Mouse (Mus musculus) hindbrain, embryonic 15.5 days (tissue): Measurements from ENCODE around the gene Ncoa7. TPM values are rescaled to one million over a fixed set of nuclear protein-coding genes. Genes with fewer than 3 reads are reported as not detected.
"Not testable (repeated sequence)": the region's sequence is repeated elsewhere in the genome, so short reads cannot be mapped to it uniquely, and the experiment has no call there.

Experiments
- ATAC-seq: fragments of 200-750 bp; cut with Nextera tagmentation; 2 replicates; pipeline ENCODE4 v1.8.0; 2017; ENCODE audit warnings: low read depth, moderate number of reproducible peaks, moderate TSS enrichment; ENCODE audit not compliant: low FRiP score
- H3K27ac ChIP-seq: fragments of 300-500 bp; sonication (generic); replicated peaks from 2 replicates; pipeline ENCODE4 v1.5.1; 2015; ENCODE audit warnings: mild to moderate bottlenecking, inconsistent platforms
- H3K27me3 ChIP-seq: fragments of 300-500 bp; sonication (generic); 2 replicates; pipeline ENCODE4 v1.6.1; 2015; ENCODE audit warnings: control low read depth, inconsistent platforms
- H3K36me3 ChIP-seq: fragments of 300-500 bp; sonication (generic); 2 replicates; pipeline ENCODE4 v1.6.1; 2015; ENCODE audit warnings: control low read depth, inconsistent platforms
- H3K4me1 ChIP-seq: fragments of 300-500 bp; sonication (generic); replicated peaks from 2 replicates; pipeline ENCODE4 v1.6.1; 2015; ENCODE audit warnings: control low read depth, inconsistent platforms
- H3K4me2 ChIP-seq: fragments of 300-500 bp; sonication (generic); 2 replicates; pipeline ENCODE4 v1.6.1; 2015; ENCODE audit warnings: moderate library complexity, mild to moderate bottlenecking, inconsistent platforms
- H3K4me3 ChIP-seq: fragments of 300-500 bp; sonication (generic); 2 replicates; pipeline ENCODE4 v1.5.1; 2015; ENCODE audit warnings: mild to moderate bottlenecking, inconsistent platforms
- H3K9ac ChIP-seq: fragments of 300-500 bp; sonication (generic); 2 replicates; pipeline ENCODE4 v1.6.1; 2015; ENCODE audit warnings: inconsistent platforms
- H3K9me3 ChIP-seq: fragments of 300-500 bp; sonication (generic); 2 replicates; pipeline ENCODE4 v1.6.1; 2016; ENCODE audit warnings: control low read depth, inconsistent platforms
- WGBS: fragments of 180-500 bp; shearing (Covaris S2); methylation state at CpG from one replicate; pipeline ENCODE4 v1.1.7; 2015; 5-methylcytosine and 5-hydroxymethylcytosine counted together
- polyA plus RNA-seq: library from polyadenylated mRNA; unstranded; fragments of >200 nt; fragmentation: Nextera tagmentation; extraction: Ambion mirVana; gene quantifications from 2 replicates; pipeline ENCODE4 v1.2.1, GENCODE M21; 2015

Ncoa7 gene
- polyA plus RNA-seq, 1 experiment from 2014 or later = 18.9 TPM

DNA sequence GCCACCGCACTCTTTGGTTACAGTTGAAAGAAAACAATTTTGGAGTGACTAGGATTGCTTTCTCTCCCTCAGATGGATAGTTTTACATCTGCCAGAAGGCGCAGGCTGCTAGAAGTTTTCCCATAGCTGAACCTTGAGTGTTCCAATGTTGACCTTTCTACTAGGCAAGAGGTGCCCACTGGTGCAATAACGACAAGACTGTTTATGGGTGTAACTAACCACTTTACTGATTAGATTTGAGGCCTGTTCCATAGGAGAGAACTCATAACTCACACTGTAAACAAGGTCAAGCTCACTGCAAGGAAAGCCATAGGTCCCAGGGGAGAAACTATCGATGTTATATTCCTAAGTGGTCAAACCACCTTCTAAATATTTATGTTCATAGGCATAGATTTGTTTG lies 119.7 kb downstream of the Ncoa7 start:
- no peaks in the 10 kb centered on the region for H3K4me1 ChIP-seq
- H3K4me3 ChIP-seq = no peak overlapping the region
- no peak overlapping the region for H3K9ac ChIP-seq
- H3K9me3 ChIP-seq = no peaks in the 10 kb centered on the region
- no peak overlapping the region for H3K27ac ChIP-seq
- ATAC-seq = no peak
- H3K36me3 ChIP-seq = peaks cover 6% of the 10 kb centered on the region; the same call in 1 of the 2 replicates
- H3K4me2 ChIP-seq = no peak overlapping the region
- no peaks in the 10 kb centered on the region for H3K27me3 ChIP-seq
- 93% methylated on average over 4 of the region's 4 CpGs for WGBS

- Histone ChIP-seq H3K36me3 (peaks cover 6% of the 10 kb centered on the region; the same call in 1 of the 2 replicates), H3K27me3 (no peaks in the 10 kb centered on the region), H3K4me1 (no peaks in the 10 kb centered on the region), H3K9ac (no peak overlapping the region), H3K4me2 (no peak overlapping the region), H3K27ac (no peak overlapping the region), H3K4me3 (no peak overlapping the region), H3K9me3 (no peaks in the 10 kb centered on the region)
- no peak for ATAC-seq
- WGBS = 98% methylated on average over 2 of the region's 2 CpGs
Measured at GRCm38 (mm10) chr10:30679756-30680155, 123.4 kb downstream of the Ncoa7 start.

DNA sequence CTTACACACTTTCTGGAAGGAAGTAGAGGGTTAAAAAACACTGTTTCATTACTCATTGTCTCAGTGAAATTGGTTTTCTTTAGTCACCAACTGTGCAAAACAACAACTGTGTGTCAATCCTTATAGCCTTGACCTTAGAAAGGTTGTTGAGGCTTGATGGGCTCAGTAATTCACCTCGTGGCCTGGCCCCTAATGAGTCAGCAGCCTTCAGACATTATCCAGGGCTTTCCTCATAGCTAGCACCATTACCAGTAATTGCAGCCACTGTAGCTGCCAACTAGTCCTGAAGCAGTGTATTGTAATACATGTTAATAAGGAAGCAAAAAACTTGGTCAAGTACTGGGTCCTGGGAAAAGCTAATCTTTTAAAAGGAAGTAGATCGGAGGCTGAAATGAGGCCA lies 125.1 kb downstream of the Ncoa7 start:
- Histone ChIP-seq H3K9ac (no peak overlapping the region), H3K36me3 (peaks cover 6% of the 10 kb centered on the region; the same call in 1 of the 2 replicates), H3K4me3 (no peak overlapping the region), H3K27me3 (no peaks in the 10 kb centered on the region), H3K9me3 (no peaks in the 10 kb centered on the region), H3K27ac (no peak overlapping the region), H3K4me1 (no peaks in the 10 kb centered on the region), H3K4me2 (no peak overlapping the region)
- no peak for ATAC-seq
- 66% methylated on average over 2 of the region's 2 CpGs for WGBS

GRCm38 (mm10) chr10:30674825-30675224 lies 128.3 kb downstream of the Ncoa7 start:
- 97% methylated on average over 3 of the region's 3 CpGs for WGBS
- H3K4me3 ChIP-seq = no peak overlapping the region

GRCm38 (mm10) chr10:30666580-30666979 lies 136.5 kb downstream of the Ncoa7 start:
- Histone ChIP-seq H3K4me1 (no peaks in the 10 kb centered on the region), H3K4me2 (no peak overlapping the region), H3K27me3 (no peaks in the 10 kb centered on the region), H3K9ac (no peak overlapping the region), H3K36me3 (peaks cover 13% of the 10 kb centered on the region), H3K27ac (no peak overlapping the region), H3K9me3 (no peaks in the 10 kb centered on the region), H3K4me3 (no peak overlapping the region)
- 98% methylated on average over 2 of the region's 2 CpGs for WGBS
- ATAC-seq = no peak

More at GRCm38 (mm10) chr10:30674825-30675224, 128.3 kb downstream of the Ncoa7 start:
- Histone ChIP-seq H3K9ac (no peak overlapping the region), H3K9me3 (no peaks in the 10 kb centered on the region), H3K27ac (no peak overlapping the region), H3K4me1 (no peaks in the 10 kb centered on the region), H3K27me3 (no peaks in the 10 kb centered on the region), H3K4me2 (no peak overlapping the region), H3K36me3 (peaks cover 6% of the 10 kb centered on the region)
- ATAC-seq = no peak

- Histone ChIP-seq H3K9me3 (no peaks in the 10 kb centered on the region), H3K4me3 (no peak overlapping the region), H3K4me2 (no peak overlapping the region), H3K27ac (no peak overlapping the region), H3K4me1 (no peaks in the 10 kb centered on the region), H3K36me3 (peaks cover 21% of the 10 kb centered on the region), H3K27me3 (no peaks in the 10 kb centered on the region), H3K9ac (no peak overlapping the region)
- no peak for ATAC-seq
- WGBS = 88% methylated on average over 6 of the region's 6 CpGs
Measured at GRCm38 (mm10) chr10:30660564-30661328, 142.4 kb downstream of the Ncoa7 start.

DNA sequence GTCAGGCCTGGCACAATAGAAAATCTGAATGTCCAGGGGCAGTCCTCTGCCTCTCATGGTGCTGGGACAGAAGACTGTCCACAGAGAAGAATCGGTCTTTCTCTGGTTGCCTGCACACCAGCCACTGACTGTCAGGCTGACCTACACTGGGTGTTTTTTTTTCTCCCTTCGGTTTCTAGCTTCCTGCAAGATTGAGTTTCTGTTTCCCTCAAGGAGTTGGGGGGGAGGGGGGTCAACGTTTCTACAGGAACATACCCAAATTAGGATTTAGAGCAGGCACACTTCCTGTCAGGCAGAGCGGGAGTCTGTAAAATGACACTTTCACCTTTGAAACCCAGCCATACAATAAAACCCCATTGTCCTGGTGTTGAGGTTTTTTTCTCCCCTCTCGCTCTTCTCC lies 147.5 kb downstream of the Ncoa7 start:
- no peaks in the 10 kb centered on the region for H3K27me3 ChIP-seq
- no peak overlapping the region for H3K9ac ChIP-seq
- 19% methylated on average over 5 of the region's 5 CpGs for WGBS
- H3K9me3 ChIP-seq = no peaks in the 10 kb centered on the region
- no peak overlapping the region for H3K4me3 ChIP-seq
- peaks cover 27% of the 10 kb centered on the region for H3K36me3 ChIP-seq
- H3K4me2 ChIP-seq = peak overlapping the region; percentile 17
- no peak for ATAC-seq
- H3K4me1 ChIP-seq = no peaks in the 10 kb centered on the region
- H3K27ac ChIP-seq = no peak overlapping the region

GRCm38 (mm10) chr10:30647681-30648080 lies 155.4 kb downstream of the Ncoa7 start:
- 43% methylated on average over 2 of the region's 2 CpGs for WGBS

GRCm38 (mm10) chr10:30638216-30638615 lies 164.9 kb downstream of the Ncoa7 start:
- ATAC-seq = no peak
- Histone ChIP-seq H3K27ac (no peak overlapping the region), H3K27me3 (no peaks in the 10 kb centered on the region), H3K4me1 (no peaks in the 10 kb centered on the region), H3K9me3 (no peaks in the 10 kb centered on the region), H3K36me3 (no peaks in the 10 kb centered on the region), H3K9ac (no peak overlapping the region), H3K4me2 (no peak overlapping the region), H3K4me3 (no peak overlapping the region)
- WGBS = 86% methylated on average over 3 of the region's 3 CpGs

More at GRCm38 (mm10) chr10:30647681-30648080, 155.4 kb downstream of the Ncoa7 start:
- no peak overlapping the region for H3K4me2 ChIP-seq
- H3K9me3 ChIP-seq = no peaks in the 10 kb centered on the region
- ATAC-seq = no peak
- H3K27ac ChIP-seq = no peak overlapping the region
- H3K27me3 ChIP-seq = no peaks in the 10 kb centered on the region
- H3K4me1 ChIP-seq = no peaks in the 10 kb centered on the region
- no peak overlapping the region for H3K9ac ChIP-seq
- no peak overlapping the region for H3K4me3 ChIP-seq
- peaks cover 20% of the 10 kb centered on the region for H3K36me3 ChIP-seq

- not testable (repeated sequence) for ATAC-seq
- WGBS = 81% methylated on average over 1 of the region's 1 CpGs
Measured at GRCm38 (mm10) chr10:30636474-30637154, 166.5 kb downstream of the Ncoa7 start.

GRCm38 (mm10) chr10:30632718-30633117 lies 170.4 kb downstream of the Ncoa7 start:
- 95% methylated on average over 1 of the region's 1 CpGs for WGBS
- H3K36me3 ChIP-seq = no peaks in the 10 kb centered on the region
- no peak overlapping the region for H3K4me2 ChIP-seq
- no peaks in the 10 kb centered on the region for H3K27me3 ChIP-seq
- no peak for ATAC-seq
- H3K27ac ChIP-seq = no peak overlapping the region
- no peak overlapping the region for H3K4me3 ChIP-seq
- H3K9ac ChIP-seq = no peak overlapping the region
- no peaks in the 10 kb centered on the region for H3K9me3 ChIP-seq
- no peaks in the 10 kb centered on the region for H3K4me1 ChIP-seq

More at GRCm38 (mm10) chr10:30636474-30637154, 166.5 kb downstream of the Ncoa7 start:
- H3K4me2 ChIP-seq, H3K9ac ChIP-seq, H3K27ac ChIP-seq, H3K27me3 ChIP-seq, H3K4me1 ChIP-seq, H3K36me3 ChIP-seq, H3K4me3 ChIP-seq, H3K9me3 ChIP-seq: not testable (repeated sequence)

DNA sequence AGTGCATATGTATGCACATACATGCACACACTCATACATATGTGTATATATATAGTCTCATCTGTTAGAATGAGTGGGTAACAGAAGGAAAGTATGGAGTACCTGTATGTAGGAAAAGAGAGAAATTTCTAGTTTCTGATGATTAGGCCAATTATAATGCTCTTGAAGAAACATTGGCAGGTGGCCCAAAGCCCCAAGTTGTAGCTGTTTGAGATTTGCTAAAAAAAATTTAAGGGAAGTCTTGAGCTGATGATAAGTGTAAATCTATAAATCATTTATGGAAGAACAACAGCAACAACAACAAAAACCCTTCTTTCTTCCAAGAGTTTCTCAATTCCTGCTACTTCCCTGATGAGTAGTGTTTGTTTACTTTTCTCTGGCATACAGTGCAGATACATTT lies 173.1 kb downstream of the Ncoa7 start:
- Histone ChIP-seq H3K4me1 (no peaks in the 10 kb centered on the region), H3K27ac (no peak overlapping the region), H3K36me3 (no peaks in the 10 kb centered on the region), H3K4me2 (no peak overlapping the region), H3K9ac (no peak overlapping the region), H3K9me3 (no peaks in the 10 kb centered on the region), H3K27me3 (no peaks in the 10 kb centered on the region), H3K4me3 (no peak overlapping the region)
- ATAC-seq = no peak
